Mouse (Mus musculus) G1E (cell line): ENCODE data around the gene St6gal1. TPM values are rescaled to one million over a fixed set of nuclear protein-coding genes. Genes with fewer than 3 reads are reported as not detected.

ENCODE experiments used
- ATAC-seq: 2 replicates; pipeline ENCODE4 v1.8.0; 2016; ENCODE audit warnings: mild to moderate bottlenecking; ENCODE audit not compliant: insufficient number of reproducible peaks, poor library complexity, low FRiP score, severe bottlenecking; ENCODE audit errors: extremely low read depth
- DNase-seq: peaks from one replicate; pipeline ENCODE4 v3.0.0; 2012; ENCODE audit warnings: low spot score
- H3K27me3 ChIP-seq: 2 replicates; pipeline ENCODE4 v1.6.1; 2012; ENCODE audit warnings: mild to moderate bottlenecking, low read length, inconsistent platforms; ENCODE audit not compliant: insufficient read depth
- H3K36me3 ChIP-seq: replicated peaks from 2 replicates; pipeline ENCODE3; 2012; ENCODE audit warnings: mild to moderate bottlenecking, inconsistent platforms
- H3K4me1 ChIP-seq: 2 replicates; pipeline ENCODE4 v1.6.1; 2012; ENCODE audit warnings: low read depth, low read length, inconsistent platforms, mixed read lengths; ENCODE audit not compliant: insufficient read depth
- H3K4me3 ChIP-seq: 2 replicates; pipeline ENCODE4 v1.5.1; 2012; ENCODE audit warnings: low read depth, mild to moderate bottlenecking, inconsistent platforms, low read length, moderate library complexity, mixed read lengths
- H3K9me3 ChIP-seq: replicated peaks from 2 replicates; pipeline ENCODE4 v1.6.1; 2012; ENCODE audit warnings: inconsistent platforms
- CTCF ChIP-seq: IDR thresholded peaks from 2 replicates; pipeline ENCODE4 v1.5.1; 2012; ENCODE audit warnings: low read depth, low read length, inconsistent platforms, mixed read lengths
- GATA1 ChIP-seq: IDR thresholded peaks from 2 replicates; pipeline ENCODE4 v1.6.1; 2012; ENCODE audit warnings: borderline replicate concordance, low read length, inconsistent platforms, mixed read lengths
- GATA2 ChIP-seq: IDR thresholded peaks from 2 replicates; pipeline ENCODE4 v1.6.1; 2012; ENCODE audit warnings: low read depth, low read length, inconsistent platforms, borderline replicate concordance
- POLR2AphosphoS5 ChIP-seq: IDR thresholded peaks from 2 replicates; pipeline ENCODE4 v1.6.1; 2012; ENCODE audit warnings: low read depth, low read length, inconsistent platforms; ENCODE audit not compliant: insufficient replicate concordance
- TAL1 ChIP-seq: conservative IDR thresholded peaks from 2 replicates; pipeline ENCODE4 v1.6.1; 2012; ENCODE audit warnings: low read depth, low read length, inconsistent platforms, mixed read lengths
- polyA plus RNA-seq: library from polyadenylated mRNA; stranded (reverse); fragments of >175 nt; gene quantifications from 2 replicates; pipeline ENCODE4 v1.2.3, GENCODE M21; 2012
- total RNA-seq, 2 experiments: library from RNA; stranded (forward) in 1 of 2; stranded (reverse) in 1 of 2; fragments of 200-1000 nt in 1 of 2; fragments of >200 nt in 1 of 2; fragmentation: Nextera tagmentation in 1 of 2; gene quantifications; 2 replicates each; pipeline ENCODE4 v1.2.3; 2014 to 2017

The St6gal1 gene
- total and polyA plus RNA-seq, 3 experiments: 0.24 to 4.0 (median 3.0) TPM

GRCm38 (mm10) chr16:23225821-23226600, 1.5 kb downstream of the St6gal1 start:
- no peak for DNase-seq
- no peak overlapping the region for H3K4me3 ChIP-seq
- no peaks in the 10 kb centered on the region for H3K4me1 ChIP-seq
- 0 out of 2 replicates have a peak, but pooled peaks cover 2% of the 10 kb centered on the region for H3K9me3 ChIP-seq
- H3K36me3 ChIP-seq: no peaks in the 10 kb centered on the region
- ATAC-seq: no peak
- H3K27me3 ChIP-seq: peaks cover 22% of the 10 kb centered on the region
- TF ChIP-seq GATA1: no peak
- TF ChIP-seq POLR2AphosphoS5: no peak
- TF ChIP-seq GATA2: no peak
- TF ChIP-seq CTCF: no peak
- TF ChIP-seq TAL1: no peak

GRCm38 (mm10) chr16:23226601-23227351, 2.2 kb downstream of the St6gal1 start:
- Histone ChIP-seq H3K36me3 (no peaks in the 10 kb centered on the region), H3K4me3 (no peak overlapping the region), H3K27me3 (peaks cover 22% of the 10 kb centered on the region), H3K9me3 (0 out of 2 replicates have a peak, but pooled peaks cover 2% of the 10 kb centered on the region), H3K4me1 (no peaks in the 10 kb centered on the region)
- ATAC-seq (no peak), DNase-seq (no peak)
- TF ChIP-seq GATA1 (no peak), POLR2AphosphoS5 (no peak), TAL1 (no peak), CTCF (no peak), GATA2 (no peak)

- no peak for ATAC-seq
- peaks cover 22% of the 10 kb centered on the region for H3K27me3 ChIP-seq
- H3K9me3 ChIP-seq: 0 out of 2 replicates have a peak, but pooled peaks cover 2% of the 10 kb centered on the region
- DNase-seq: no peak
- H3K36me3 ChIP-seq: no peaks in the 10 kb centered on the region
- H3K4me1 ChIP-seq: no peaks in the 10 kb centered on the region
- no peak overlapping the region for H3K4me3 ChIP-seq
- no peak for TF ChIP-seq GATA2
- no peak for TF ChIP-seq CTCF
- no peak for TF ChIP-seq GATA1
- no peak for TF ChIP-seq TAL1
- TF ChIP-seq POLR2AphosphoS5: no peak
These were observed 3.3 kb downstream of the St6gal1 start for GRCm38 (mm10) chr16:23227851-23228250.

GRCm38 (mm10) chr16:23228486-23228885, 3.9 kb downstream of the St6gal1 start:
- TF ChIP-seq GATA2 (no peak), CTCF (no peak), GATA1 (no peak), TAL1 (no peak), POLR2AphosphoS5 (no peak)
- DNase-seq: no peak
- ATAC-seq: no peak
- H3K36me3 ChIP-seq: no peaks in the 10 kb centered on the region
- H3K4me3 ChIP-seq: no peak overlapping the region
- H3K4me1 ChIP-seq: no peaks in the 10 kb centered on the region
- 0 out of 2 replicates have a peak, but pooled peaks cover 2% of the 10 kb centered on the region for H3K9me3 ChIP-seq
- H3K27me3 ChIP-seq: peaks cover 22% of the 10 kb centered on the region

- H3K9me3 ChIP-seq: 0 out of 2 replicates have a peak, but pooled peaks cover 2% of the 10 kb centered on the region
- H3K36me3 ChIP-seq: no peaks in the 10 kb centered on the region
- no peak for ATAC-seq
- TF ChIP-seq GATA2 (no peak), CTCF (no peak), GATA1 (no peak), POLR2AphosphoS5 (no peak), TAL1 (no peak)
- no peaks in the 10 kb centered on the region for H3K4me1 ChIP-seq
- no peak for DNase-seq
- H3K27me3 ChIP-seq: peaks cover 16% of the 10 kb centered on the region
- no peak overlapping the region for H3K4me3 ChIP-seq
These were observed 5.4 kb downstream of the St6gal1 start for GRCm38 (mm10) chr16:23229945-23230344.

GRCm38 (mm10) chr16:23231168-23231567, 6.6 kb downstream of the St6gal1 start:
- H3K27me3 ChIP-seq: peaks cover 12% of the 10 kb centered on the region

More at GRCm38 (mm10) chr16:23231168-23231567, 6.6 kb downstream of the St6gal1 start:
- Histone ChIP-seq H3K9me3 (no peaks in the 10 kb centered on the region), H3K4me1 (no peaks in the 10 kb centered on the region), H3K4me3 (no peak overlapping the region), H3K36me3 (no peaks in the 10 kb centered on the region)
- ATAC-seq (no peak), DNase-seq (no peak)
- TF ChIP-seq TAL1 (no peak), CTCF (no peak), POLR2AphosphoS5 (no peak), GATA2 (no peak), GATA1 (no peak)
